Mouse (Mus musculus) testis, postnatal 14 days (tissue): ENCODE measurements around the gene Arhgap33.
A peak's percentile ranks its signal among the peaks of the same experiment; 100 is the strongest.
"Not testable (repeated sequence)": the region's sequence is repeated elsewhere in the genome, so short reads cannot be mapped to it uniquely, and the experiment has no call there.

Source experiments
- DNase-seq: peaks from one replicate; pipeline ENCODE4 v3.0.0; 2021; ENCODE audit warnings: low spot score

Gene Arhgap33

DNA sequence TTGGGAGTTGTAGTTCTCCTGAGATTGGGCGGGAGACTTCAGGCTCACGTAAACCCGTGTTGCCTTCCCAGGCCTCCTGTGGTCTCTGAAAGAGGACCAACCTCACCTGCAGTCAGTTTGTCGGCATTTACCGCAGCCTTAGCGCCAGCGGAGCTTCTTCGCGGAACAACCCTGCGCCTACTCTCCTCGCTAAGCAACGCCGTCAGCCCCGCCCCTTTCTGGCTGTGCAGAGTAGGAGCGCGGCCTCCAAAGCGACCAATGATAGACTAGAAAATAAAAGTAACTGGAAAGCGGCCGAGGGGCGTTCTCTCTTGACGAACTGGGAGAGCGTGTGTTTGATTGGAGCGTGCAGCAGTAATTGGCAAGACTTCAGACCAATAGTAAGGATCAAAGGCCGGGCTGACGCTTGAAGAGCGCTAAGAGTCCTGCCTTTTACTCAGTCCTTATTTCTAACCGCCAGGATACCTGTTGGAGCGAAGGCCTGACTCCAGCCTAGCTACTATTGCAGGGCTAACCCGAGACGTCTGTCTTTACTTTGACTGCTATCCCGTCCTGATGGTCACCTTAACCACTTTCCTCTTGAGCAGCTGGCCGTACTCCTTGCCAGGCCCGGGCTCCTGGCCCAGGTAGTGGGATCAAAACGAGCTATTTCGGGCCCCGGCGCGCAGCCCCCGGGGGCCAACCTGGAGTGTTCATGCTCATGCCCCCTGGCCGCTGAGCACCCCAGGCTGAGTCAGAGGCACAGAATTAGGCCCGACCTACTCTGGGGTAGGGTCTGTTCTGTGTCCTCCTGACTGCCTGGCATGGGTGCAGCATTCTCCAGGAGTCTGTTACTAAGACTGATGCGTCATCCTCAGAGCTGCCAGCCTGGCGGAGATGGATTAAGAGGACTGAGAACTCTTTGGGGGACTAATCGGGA is 17.5 kb upstream of the Arhgap33 start, which contains the start of the genes Hspb6 and Proser3:
TSS of gene Hspb6 (plus strand) at position 77 of the 919 bp plus-strand sequence.
TSS of gene Proser3 (minus strand) at position 198 of the 919 bp plus-strand sequence.
- DNase-seq = peak; percentile 96

DNA sequence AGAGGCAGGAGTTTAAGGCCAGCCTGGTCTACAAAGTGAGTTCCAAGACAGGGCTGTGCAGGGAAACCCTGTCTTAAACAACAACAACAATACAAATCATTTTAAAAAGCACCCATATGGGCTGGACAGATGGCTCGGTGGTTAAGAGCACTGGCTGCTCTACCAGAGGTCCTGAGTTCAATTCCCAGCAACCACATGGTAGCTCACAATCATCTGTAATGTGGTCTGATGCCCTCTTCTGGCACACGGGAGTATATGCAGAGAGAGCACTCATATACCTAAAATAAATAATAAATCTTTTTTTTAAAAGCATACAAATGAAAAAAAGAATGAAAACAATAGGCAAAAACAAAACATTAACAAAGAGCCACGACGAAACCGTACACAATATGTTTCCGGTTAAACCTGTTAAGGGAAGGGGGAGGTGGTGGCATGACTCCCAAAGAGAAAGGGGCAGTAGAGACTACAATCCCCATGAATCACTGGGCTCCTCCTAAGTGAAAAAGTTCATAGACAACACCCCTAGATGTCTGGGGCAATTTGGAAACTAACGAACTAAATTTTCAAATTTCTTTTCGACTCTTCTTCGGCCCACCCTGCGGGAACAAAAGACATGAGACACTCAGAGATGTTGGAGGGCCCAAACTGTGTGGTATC is 16.7 kb upstream of the Arhgap33 start:
- no peak for DNase-seq

DNA sequence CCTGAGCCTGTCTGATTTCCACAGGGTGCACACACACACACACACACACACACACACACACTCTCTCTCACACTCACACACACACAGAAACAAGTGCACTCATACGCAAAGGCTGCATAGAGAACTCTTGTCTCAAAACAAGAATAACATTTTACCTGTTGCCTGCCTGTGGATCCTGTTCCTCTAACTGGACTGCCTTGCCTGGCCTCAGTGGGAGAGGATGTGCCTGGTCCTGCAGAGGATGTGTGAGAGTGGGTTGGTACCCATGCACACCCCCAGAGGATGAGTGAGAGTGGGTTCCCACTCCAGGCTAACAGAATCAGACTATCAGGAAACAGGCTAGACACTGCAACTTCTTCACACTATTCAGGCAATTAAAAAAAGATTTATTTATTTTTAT is 15.7 kb upstream of the Arhgap33 start:
- DNase-seq = no peak

DNA sequence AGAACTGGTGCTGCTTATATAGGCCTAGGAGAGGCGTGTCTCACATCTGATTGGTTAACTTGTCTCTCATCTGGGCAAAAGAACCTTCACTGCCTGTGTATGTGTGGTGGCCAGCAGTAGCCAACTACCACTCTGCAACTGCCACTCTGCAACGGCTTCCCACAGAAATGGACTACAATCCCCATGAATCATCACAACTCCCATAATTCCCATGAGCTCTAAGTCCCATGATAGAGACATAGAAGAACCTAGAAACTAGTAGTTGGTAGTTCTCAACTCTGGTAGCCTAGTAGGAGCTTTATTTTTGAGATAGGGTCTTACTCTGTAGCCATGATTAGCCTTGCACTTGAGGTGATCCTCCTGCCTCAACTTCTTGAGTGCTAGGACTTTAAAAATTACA is 15.0 kb upstream of the Arhgap33 start:
- no peak for DNase-seq

DNA sequence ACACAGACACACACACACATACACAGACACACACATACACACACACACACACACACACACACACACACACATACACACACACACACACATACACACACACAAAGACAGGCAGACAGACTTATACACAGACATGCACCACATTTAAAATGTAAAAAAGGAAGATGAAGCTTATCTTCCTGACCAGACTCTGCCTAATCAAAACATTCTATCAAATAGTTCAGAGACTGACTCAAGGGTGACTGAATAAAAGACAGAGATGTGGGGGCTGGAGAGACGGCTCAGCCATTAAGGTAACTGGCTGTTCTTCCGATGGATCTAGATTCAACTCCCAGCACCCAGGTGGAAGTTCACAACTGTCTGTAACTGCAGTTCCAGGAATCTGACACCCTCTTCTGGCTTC is 9.5 kb upstream of the Arhgap33 start:
- DNase-seq = no peak

- no peak for DNase-seq
These were observed 5.7 kb upstream of the Arhgap33 start for GRCm38 (mm10) chr7:30540572-30540971.

DNA sequence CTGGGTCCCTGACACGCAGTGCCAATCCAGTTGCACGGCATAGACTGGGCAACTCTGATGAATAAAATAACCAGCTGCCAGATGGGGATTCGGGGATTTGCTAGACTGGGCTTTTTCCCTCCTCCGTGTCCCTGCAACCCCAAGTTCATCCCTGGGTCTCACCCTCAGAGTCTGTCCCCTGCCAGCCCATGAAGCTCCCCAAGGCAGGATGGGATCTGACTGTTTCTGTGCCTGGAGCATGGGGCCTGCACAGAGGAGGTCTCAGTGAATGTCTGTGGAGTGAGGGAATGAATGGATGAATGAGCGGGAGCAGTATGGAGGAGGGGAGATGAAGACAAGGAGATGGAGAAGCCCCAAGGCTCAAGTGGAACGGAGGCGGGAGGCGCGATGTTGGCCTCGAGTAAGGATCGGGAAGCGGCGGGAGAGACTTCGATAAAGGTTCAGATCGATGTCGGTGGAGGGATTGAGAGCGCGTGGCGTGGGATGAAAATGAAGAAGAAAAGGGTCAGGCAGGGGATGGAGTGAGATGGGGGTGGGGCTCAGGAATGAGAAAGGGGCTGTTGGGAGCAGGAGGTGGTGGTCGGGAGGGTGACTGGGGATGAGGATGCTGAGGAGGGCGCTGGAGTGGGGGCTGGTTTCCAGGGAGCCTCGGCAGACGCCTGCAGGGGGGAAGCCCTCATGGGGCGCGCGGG is 773 bp downstream of the Arhgap33 start:
- peak; percentile 60 for DNase-seq

DNA sequence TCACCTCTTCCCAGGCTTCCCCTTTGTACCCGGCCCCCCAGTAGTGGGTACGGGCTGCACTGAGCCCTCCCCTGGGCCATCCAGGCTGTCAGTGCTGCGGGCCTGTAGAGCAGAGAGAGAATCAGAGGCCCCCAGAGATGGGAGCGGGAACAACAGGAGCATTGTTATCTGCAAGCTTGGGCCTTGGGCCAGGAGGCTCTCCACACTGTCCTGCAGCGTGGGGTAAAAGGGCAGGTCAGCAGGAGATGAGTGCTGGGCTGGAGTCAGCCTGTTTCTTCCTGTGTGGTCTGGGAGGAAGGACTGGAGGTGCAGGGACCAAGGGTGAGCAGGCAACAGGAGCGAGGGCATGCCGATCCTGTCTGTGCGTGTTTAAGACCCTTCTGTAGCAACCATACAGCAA is 1.9 kb downstream of the Arhgap33 start:
- DNase-seq = peak; percentile 83

DNA sequence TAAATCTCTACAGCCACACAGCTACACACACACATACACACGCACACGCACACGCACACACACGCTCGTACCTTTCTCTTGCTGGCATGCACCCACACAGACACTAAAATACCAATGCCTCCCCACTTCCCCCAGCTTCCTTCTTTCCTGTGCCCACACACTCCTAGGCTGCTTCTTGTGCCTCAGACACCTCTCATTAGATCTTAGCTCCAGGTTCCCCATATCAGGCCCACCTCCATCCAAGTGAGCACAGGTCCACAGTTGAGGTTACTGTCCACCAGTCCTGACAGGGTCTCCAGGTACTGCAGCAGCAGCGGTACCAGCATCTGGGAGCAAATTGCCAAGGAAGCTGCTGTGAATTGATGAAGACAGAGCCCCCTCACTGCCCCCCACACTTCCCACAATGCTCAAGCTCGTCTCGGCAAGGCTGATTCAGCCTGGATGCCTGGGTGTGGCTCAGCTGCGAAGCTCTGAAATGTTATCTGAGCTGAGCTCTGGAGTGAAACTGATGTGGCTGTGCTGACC is 3.5 kb downstream of the Arhgap33 start:
- DNase-seq = no peak

GRCm38 (mm10) chr7:30526981-30527380 is 7.9 kb downstream of the Arhgap33 start:
- DNase-seq = no peak

DNA sequence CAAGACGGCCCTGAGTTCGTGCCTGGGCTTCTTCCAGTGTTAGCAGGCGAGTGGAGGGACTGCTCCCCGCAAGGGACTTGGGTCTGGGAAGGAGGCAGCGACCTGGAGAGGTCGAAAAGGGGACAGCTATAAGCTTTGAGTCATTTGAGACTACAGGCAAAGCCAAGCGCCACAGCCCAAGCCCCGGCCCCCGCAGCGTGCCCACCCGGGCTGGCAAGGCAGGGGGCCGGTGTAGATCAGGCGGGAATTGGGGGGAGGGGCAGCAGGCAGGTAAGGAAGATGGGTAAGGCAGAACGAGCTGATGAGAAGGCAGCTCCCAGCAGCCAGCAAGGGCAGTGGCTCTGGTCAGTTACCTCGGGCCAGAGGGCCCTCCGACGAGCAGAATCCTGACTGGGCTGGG is 8.5 kb downstream of the Arhgap33 start:
- no peak for DNase-seq

DNA sequence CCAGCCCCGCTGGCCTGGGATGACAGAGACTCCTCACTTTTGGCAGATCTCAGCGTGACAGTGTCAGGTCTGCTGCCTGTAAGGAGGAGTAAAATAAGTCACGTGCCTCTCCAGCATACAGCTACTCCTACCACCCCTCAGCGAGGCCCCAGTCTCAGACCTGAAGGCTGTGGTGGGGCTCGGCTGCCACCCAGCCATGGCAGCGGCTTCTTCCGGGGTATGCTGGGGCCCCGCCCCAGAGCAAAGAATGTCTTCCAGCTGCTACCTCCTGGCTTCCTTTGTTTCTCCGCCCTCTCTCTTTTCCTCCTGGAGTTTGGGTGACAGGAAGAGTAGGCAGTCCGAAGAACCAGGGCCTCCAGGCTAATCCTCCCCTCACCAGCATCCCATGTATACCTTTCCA is 8.9 kb downstream of the Arhgap33 start:
- DNase-seq = no peak

DNA sequence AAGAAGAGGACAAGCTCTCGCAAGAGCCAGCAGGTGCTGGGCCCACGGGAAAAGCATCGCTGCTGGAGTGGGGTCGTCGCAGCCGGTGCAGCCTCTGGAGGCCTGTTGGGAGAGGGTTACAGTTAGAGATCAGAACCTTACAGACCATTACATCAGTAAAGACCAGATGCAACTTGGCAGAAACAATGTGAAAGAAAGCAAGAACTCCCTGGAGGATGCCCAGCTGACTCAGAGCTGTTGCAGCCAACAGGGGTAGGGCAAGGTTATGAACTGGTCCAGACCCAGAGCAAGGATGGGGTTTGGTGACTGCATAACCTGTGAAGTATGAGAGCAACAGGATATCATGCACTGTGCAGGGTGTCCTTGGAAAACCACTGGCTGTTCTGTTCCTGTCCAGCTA is 10.4 kb downstream of the Arhgap33 start:
- DNase-seq = no peak

GRCm38 (mm10) chr7:30522871-30523270 is 12.0 kb downstream of the Arhgap33 start:
- DNase-seq = no peak

DNA sequence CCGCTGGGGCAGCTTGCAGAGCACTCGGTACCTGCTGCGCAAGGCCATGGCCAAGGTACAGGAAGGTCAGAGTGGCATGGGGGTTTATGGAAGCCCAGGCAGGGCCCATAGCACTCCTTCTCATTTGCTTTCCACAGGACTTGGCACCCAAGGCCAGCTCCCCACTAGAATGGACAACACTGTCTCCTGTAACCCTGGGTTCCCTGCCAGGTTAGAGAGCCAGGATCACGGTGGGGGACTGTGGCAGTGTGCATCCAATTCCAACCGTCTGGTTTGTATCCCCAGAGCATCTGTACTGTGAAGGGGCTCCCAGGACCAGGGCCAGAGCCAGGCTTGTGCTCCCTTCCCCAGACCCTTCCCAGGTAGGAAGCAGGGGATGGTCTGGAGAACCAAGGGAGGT is 14.0 kb downstream of the Arhgap33 start:
- no peak for DNase-seq

DNA sequence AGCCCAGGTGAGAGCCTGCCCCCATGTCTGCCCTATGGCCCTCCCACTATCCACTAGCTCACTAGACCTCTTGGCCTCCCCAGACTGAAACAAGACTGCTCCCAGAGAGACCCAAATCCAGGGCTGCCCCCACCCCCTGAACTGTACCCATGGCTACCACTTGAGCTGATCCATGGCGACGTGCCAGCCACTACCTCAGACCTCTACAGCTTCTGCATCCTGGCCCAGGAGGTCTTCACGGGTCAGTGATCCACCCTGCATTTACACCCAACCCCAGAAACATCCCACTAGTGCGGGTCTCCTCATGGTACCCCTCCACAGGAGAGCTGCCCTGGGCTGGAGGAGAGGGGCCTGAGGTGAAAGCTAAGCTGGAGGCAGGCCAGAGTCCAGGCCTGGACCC is 14.5 kb downstream of the Arhgap33 start:
- DNase-seq = no peak

GRCm38 (mm10) chr7:30518325-30518724 is 16.5 kb downstream of the Arhgap33 start:
- DNase-seq = no peak

DNA sequence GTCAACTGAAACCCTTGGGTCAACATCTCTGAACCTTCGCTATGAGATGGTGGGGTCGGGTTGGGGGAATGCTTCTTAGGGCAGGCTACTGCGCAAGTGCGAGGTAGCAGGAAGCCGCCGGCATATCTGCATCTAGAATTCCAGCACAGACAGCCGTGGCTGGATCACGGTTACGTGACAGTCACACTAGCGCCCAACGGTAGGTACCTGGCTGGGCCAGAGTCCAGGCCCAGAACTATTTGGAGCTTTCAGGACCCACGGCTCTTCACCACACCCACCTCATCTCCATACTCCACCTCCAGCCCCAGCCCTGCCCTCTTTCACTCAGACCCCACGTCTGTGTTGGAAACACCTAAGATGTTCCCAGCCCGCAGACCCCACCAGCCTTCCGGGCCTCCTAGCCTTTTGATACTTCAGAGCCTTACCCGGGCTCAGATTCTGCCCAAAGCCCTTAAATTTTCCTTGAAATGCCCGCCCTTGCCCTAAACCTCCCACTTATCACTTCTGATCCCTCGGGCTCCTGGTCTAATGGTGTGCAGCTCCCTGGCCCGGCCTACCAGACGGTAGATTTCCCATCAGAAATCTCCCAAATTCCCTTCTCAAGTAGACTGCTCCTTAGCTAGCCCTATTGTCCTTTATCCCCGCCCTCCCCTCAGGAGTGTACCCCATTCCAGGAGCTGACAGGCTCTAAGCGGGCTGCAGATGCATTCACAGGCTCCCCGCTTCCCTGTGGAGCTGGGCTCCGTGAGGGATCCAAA is 19.7 kb downstream of the Arhgap33 start:
- DNase-seq = no peak

GRCm38 (mm10) chr7:30508061-30508460 is 26.8 kb downstream of the Arhgap33 start:
- peak; percentile 68 for DNase-seq

DNA sequence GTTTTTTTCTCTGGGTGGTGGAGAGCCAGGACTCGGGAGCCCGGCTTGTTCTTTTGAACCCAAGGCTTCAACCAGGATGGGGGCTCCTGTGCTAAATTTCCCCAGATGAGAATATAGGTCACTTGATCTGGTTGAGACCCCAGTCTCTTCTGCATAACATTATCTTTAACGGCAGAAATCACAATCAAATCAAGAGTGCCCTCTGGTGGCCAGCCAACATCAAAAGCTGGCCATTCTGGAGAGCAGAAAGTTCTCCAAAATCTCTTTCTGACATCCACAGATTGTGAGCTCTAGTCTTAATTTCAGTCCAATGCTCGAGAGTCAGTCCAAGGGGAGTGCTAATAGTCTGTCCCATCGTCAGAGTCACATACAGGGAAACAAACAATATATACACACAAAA is 33.7 kb downstream of the Arhgap33 start:
- not testable (repeated sequence) for DNase-seq

- DNase-seq = peak; percentile 70
These were observed 39.3 kb downstream of the Arhgap33 start for GRCm38 (mm10) chr7:30495506-30496042.
